Mouse (Mus musculus) sigmoid colon, adult 10 weeks (tissue): ENCODE results near the gene Abi2. TPM values are rescaled to one million over a fixed set of nuclear protein-coding genes. Genes with fewer than 3 reads are reported as not detected.

ENCODE experiments used
- polyA plus RNA-seq: library from polyadenylated mRNA; stranded (reverse); fragments of 350-450 nt; fragmentation: Illumina TruSeq; extraction: RNeasy Lipid Tissue Mini Kit (QIAGEN cat#74804); gene quantifications from one replicate; pipeline ENCODE4 v1.2.3, GENCODE M21; 2014; ENCODE audit warnings: low read depth, low replicate concordance

Gene Abi2
- 11.7 TPM for polyA plus RNA-seq

GRCm38 (mm10) chr1:60409168-60409828 is at the start of gene Abi2:
Gene Abi2, plus strand, starts transcription at chr1:60409619.

Other genes with a start within 250 kb of the Abi2 start
- gene Nbeal1, start 229.0 kb upstream of the Abi2 start, polyA plus RNA-seq = 69.0 TPM
- 43.2 TPM for gene Cyp20a1, start 66.3 kb upstream of the Abi2 start, polyA plus RNA-seq
- 87.9 TPM for gene Raph1, start 157.5 kb downstream of the Abi2 start, polyA plus RNA-seq